Mouse (Mus musculus): ENCODE data around the gene Steap1.

Gene Steap1

DNA sequence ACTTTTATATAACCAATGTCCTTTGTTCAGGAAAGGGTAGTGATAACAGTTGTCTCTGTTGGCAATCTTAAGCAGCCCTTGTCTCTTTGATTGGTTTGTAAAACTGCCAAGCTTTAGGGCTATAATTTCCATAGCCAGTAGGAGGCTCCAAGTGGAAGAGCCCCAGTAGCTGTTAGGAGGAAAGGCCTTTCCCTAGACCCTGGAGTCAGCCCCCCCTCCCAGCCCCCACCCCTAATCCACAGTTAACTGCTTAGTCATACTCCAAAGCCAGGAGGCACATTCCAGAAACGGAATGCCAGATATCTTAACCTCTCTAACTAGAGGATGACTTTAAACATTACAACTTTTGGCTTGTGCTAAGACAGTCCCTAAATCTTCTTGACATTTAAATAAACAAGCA is 62.2 kb downstream of the Steap1 start:
- DNase-seq (ENCODE audit: low spot score): no peak
